Mouse (Mus musculus) liver, postnatal 0 days (tissue): ENCODE data around the gene Myh7b.

Experiments used
- CTCF ChIP-seq: sonication (generic); IDR thresholded peaks from 2 replicates; pipeline ENCODE4 v1.5.1; 2016; ENCODE audit warnings: antibody characterized with exemption, low read depth
- EP300 ChIP-seq: IDR thresholded peaks from 2 replicates; pipeline ENCODE4 v1.6.1; 2016; ENCODE audit warnings: antibody characterized with exemption, low read depth, mild to moderate bottlenecking

DNA sequence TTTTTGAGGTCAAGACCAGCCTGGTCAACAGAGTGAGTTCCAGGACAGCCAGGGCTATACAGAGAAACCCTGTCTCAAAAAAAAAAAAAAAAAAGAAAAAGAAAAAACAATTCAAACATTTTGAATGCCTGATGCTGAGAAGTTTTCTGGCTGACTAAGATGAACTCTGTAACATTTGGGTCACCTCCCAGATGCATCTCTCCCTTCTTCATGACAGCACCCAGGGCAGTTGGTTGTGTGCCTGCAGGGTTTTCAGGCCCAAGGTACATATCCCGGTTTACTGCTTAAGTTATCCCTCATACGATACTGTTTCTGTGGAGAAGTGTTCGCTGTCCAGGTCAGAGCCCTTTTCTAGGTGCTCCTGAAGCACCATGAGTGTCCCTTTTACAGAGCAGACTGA lies 30.7 kb upstream of the Myh7b start:
- no peak for TF ChIP-seq CTCF
- no peak for TF ChIP-seq EP300
